Mouse (Mus musculus): ENCODE measurements around the gene AK157302. TPM values are rescaled to one million over a fixed set of nuclear protein-coding genes. Genes with fewer than 3 reads are reported as not detected.
"Not testable (repeated sequence)": the region's sequence is repeated elsewhere in the genome, so short reads cannot be mapped to it uniquely, and the experiment has no call there.

AK157302 gene
- polyA plus RNA-seq, 2 experiments = 0.66 to 0.94 TPM

- Histone ChIP-seq H3K4me2 (ENCODE audit: low read depth) (peak overlapping the region; percentile 97), H3K9me3 (ENCODE audit: control insufficient read depth, low read length) (no peaks in the 10 kb centered on the region), H3K4me3 (ENCODE audit: insufficient read depth in 1 of 2, low read depth in 2 of 2, low read length in 2 of 2) (no peak overlapping the region), H3K4me1 (replicated peaks; ENCODE audit: control insufficient read depth in 2 of 2, insufficient read depth in 2 of 2, low read length in 1 of 2) (peaks cover 7 to 8% of the 10 kb centered on the region in 2 experiments), H3K9ac (replicated peaks) (no peak overlapping the region; the same call in 1 of the 2 replicates), H3K36me3 (replicated peaks; ENCODE audit: control insufficient read depth, insufficient read depth, low read depth) (no peaks in the 10 kb centered on the region), H3K27ac (no peak overlapping the region), H3K27me3 (ENCODE audit: control insufficient read depth, insufficient read depth, low read length) (peaks cover 8% of the 10 kb centered on the region)
- DNase-seq (ENCODE audit: low read depth in 3 of 3, low spot score in 3 of 3) (no peak), ATAC-seq (ENCODE audit: insufficient read depth) (no peak)
- TF ChIP-seq EP300 (IDR thresholded peaks at IDR 0.05; ENCODE audit: low read depth) = no peak
- TF ChIP-seq CTCF (IDR thresholded peaks at IDR 0.05; ENCODE audit: low read depth) = no peak
- 8% methylated on average over 9 of the region's 9 CpGs for WGBS (ENCODE audit: insufficient replicate concordance)
Measured at GRCm38 (mm10) chr13:21469097-21469496, 25.9 kb upstream of the AK157302 start.

GRCm38 (mm10) chr13:21472427-21472826 lies 22.6 kb upstream of the AK157302 start:
- Histone ChIP-seq H3K27me3 (ENCODE audit: control insufficient read depth, insufficient read depth, low read length) (peaks cover 1% of the 10 kb centered on the region), H3K4me2 (ENCODE audit: low read depth) (no peak overlapping the region), H3K4me1 (replicated peaks; ENCODE audit: control insufficient read depth in 2 of 2, insufficient read depth in 2 of 2, low read length in 1 of 2) (peaks cover 7 to 8% of the 10 kb centered on the region in 2 experiments), H3K9me3 (ENCODE audit: control insufficient read depth, low read length) (no peaks in the 10 kb centered on the region), H3K27ac (no peak overlapping the region), H3K36me3 (replicated peaks; ENCODE audit: control insufficient read depth, insufficient read depth, low read depth) (no peaks in the 10 kb centered on the region), H3K9ac (replicated peaks) (no peak overlapping the region), H3K4me3 (ENCODE audit: insufficient read depth in 1 of 2, low read depth in 2 of 2, low read length in 2 of 2) (no peak overlapping the region)
- DNase-seq (ENCODE audit: low read depth in 3 of 3, low spot score in 3 of 3) = no peak
- WGBS (ENCODE audit: insufficient replicate concordance) = 26% methylated on average over 4 of the region's 4 CpGs
- no peak for ATAC-seq (ENCODE audit: insufficient read depth)
- TF ChIP-seq EP300 (IDR thresholded peaks at IDR 0.05; ENCODE audit: low read depth) = no peak
- no peak for TF ChIP-seq CTCF (IDR thresholded peaks at IDR 0.05; ENCODE audit: low read depth)

GRCm38 (mm10) chr13:21478759-21479670 lies 16.0 kb upstream of the AK157302 start, which contains the start of the genes Zkscan4 and Gm10065:
Gene Zkscan4 (plus strand): TSS chr13:21478907.
Gene Gm10065 (minus strand): TSS chr13:21479441.
- H3K4me1 ChIP-seq (replicated peaks; ENCODE audit: control insufficient read depth in 2 of 2, insufficient read depth in 2 of 2, low read length in 1 of 2); H3K36me3 ChIP-seq (replicated peaks; ENCODE audit: control insufficient read depth, insufficient read depth, low read depth); H3K27ac ChIP-seq; DNase-seq (ENCODE audit: low read depth in 3 of 3, low spot score in 3 of 3); H3K27me3 ChIP-seq (ENCODE audit: control insufficient read depth, insufficient read depth, low read length); H3K9me3 ChIP-seq (ENCODE audit: control insufficient read depth, low read length): not testable (repeated sequence)
- Histone ChIP-seq H3K9ac (replicated peaks) (peak within 1 kb of the TSS; percentile 7), H3K4me3 (ENCODE audit: insufficient read depth in 1 of 2, low read depth in 2 of 2, low read length in 2 of 2) (peak within 1 kb of the TSS; percentile 39 to 76), H3K4me2 (ENCODE audit: low read depth) (peak within 1 kb of the TSS; percentile 60)
- ATAC-seq (ENCODE audit: insufficient read depth) = peak; percentile 52
- WGBS (ENCODE audit: insufficient replicate concordance) = 4% methylated on average over 30 of the region's 31 CpGs

- no peak for TF ChIP-seq EP300 (IDR thresholded peaks at IDR 0.05; ENCODE audit: low read depth)
- TF ChIP-seq CTCF (IDR thresholded peaks at IDR 0.05; ENCODE audit: low read depth) = no peak
- no peaks in the 10 kb centered on the region for H3K27me3 ChIP-seq (ENCODE audit: control insufficient read depth, insufficient read depth, low read length)
Measured at GRCm38 (mm10) chr13:21486881-21487280, 8.1 kb upstream of the AK157302 start.

GRCm38 (mm10) chr13:21492847-21493246 lies 2.2 kb upstream of the AK157302 start:
- DNase-seq (ENCODE audit: low read depth in 3 of 3, low spot score in 3 of 3) = no peak
- Histone ChIP-seq H3K36me3 (replicated peaks; ENCODE audit: control insufficient read depth, insufficient read depth, low read depth) (no peaks in the 10 kb centered on the region), H3K9me3 (ENCODE audit: control insufficient read depth, low read length) (no peaks in the 10 kb centered on the region), H3K4me1 (replicated peaks; ENCODE audit: control insufficient read depth in 2 of 2, insufficient read depth in 2 of 2, low read length in 1 of 2) (no peaks in the 10 kb centered on the region), H3K4me3 (ENCODE audit: insufficient read depth in 1 of 2, low read depth in 2 of 2, low read length in 2 of 2) (no peak overlapping the region), H3K4me2 (ENCODE audit: low read depth) (no peak overlapping the region), H3K27ac (no peak overlapping the region), H3K9ac (replicated peaks) (no peak overlapping the region), H3K27me3 (ENCODE audit: control insufficient read depth, insufficient read depth, low read length) (no peaks in the 10 kb centered on the region)
- 78% methylated on average over 5 of the region's 5 CpGs for WGBS (ENCODE audit: insufficient replicate concordance)
- TF ChIP-seq EP300 (IDR thresholded peaks at IDR 0.05; ENCODE audit: low read depth) (no peak), CTCF (IDR thresholded peaks at IDR 0.05; ENCODE audit: low read depth) (no peak)
- ATAC-seq (ENCODE audit: insufficient read depth) = no peak

More at GRCm38 (mm10) chr13:21486881-21487280, 8.1 kb upstream of the AK157302 start:
- H3K36me3 ChIP-seq (replicated peaks; ENCODE audit: control insufficient read depth, insufficient read depth, low read depth) = no peaks in the 10 kb centered on the region
- H3K9ac ChIP-seq (replicated peaks) = no peak overlapping the region
- DNase-seq (ENCODE audit: low read depth in 3 of 3, low spot score in 3 of 3) = no peak
- H3K27ac ChIP-seq = no peak overlapping the region
- no peak overlapping the region for H3K4me3 ChIP-seq (ENCODE audit: insufficient read depth in 1 of 2, low read depth in 2 of 2, low read length in 2 of 2)
- H3K4me1 ChIP-seq (replicated peaks; ENCODE audit: control insufficient read depth in 2 of 2, insufficient read depth in 2 of 2, low read length in 1 of 2) = no peaks in the 10 kb centered on the region
- no peaks in the 10 kb centered on the region for H3K9me3 ChIP-seq (ENCODE audit: control insufficient read depth, low read length)
- WGBS (ENCODE audit: insufficient replicate concordance) = 64% methylated on average over 1 of the region's 1 CpGs
- ATAC-seq (ENCODE audit: insufficient read depth) = no peak
- H3K4me2 ChIP-seq (ENCODE audit: low read depth) = no peak overlapping the region

GRCm38 (mm10) chr13:21501182-21501581 lies 6.2 kb downstream of the AK157302 start, which contains the start of gene Gm11273:
Gene Gm11273 (minus strand): TSS chr13:21501418.
- not testable (repeated sequence) for ATAC-seq (ENCODE audit: insufficient read depth)

More at GRCm38 (mm10) chr13:21501182-21501581, 6.2 kb downstream of the AK157302 start, which contains the start of gene Gm11273:
- not testable (repeated sequence) for H3K4me2 ChIP-seq (ENCODE audit: low read depth); H3K9ac ChIP-seq (replicated peaks); H3K4me3 ChIP-seq (ENCODE audit: insufficient read depth in 1 of 2, low read depth in 2 of 2, low read length in 2 of 2); H3K27ac ChIP-seq; H3K4me1 ChIP-seq (replicated peaks; ENCODE audit: control insufficient read depth in 2 of 2, insufficient read depth in 2 of 2, low read length in 1 of 2); H3K9me3 ChIP-seq (ENCODE audit: control insufficient read depth, low read length); H3K27me3 ChIP-seq (ENCODE audit: control insufficient read depth, insufficient read depth, low read length); H3K36me3 ChIP-seq (replicated peaks; ENCODE audit: control insufficient read depth, insufficient read depth, low read depth); DNase-seq (ENCODE audit: low read depth in 3 of 3, low spot score in 3 of 3)
- WGBS (ENCODE audit: insufficient replicate concordance) = 88% methylated on average over 17 of the region's 17 CpGs
